Mouse (Mus musculus): ENCODE data around the gene Pafah1b1. TPM values are rescaled to one million over a fixed set of nuclear protein-coding genes. Genes with fewer than 3 reads are reported as not detected.

Gene Pafah1b1
- total RNA-seq, 2 experiments from 2014 or later: 128 to 136 TPM

GRCm38 (mm10) chr11:74627481-74627880, 97.0 kb downstream of the Pafah1b1 start:
- DNase-seq (ENCODE audit: low spot score in 2 of 2): no peak

DNA sequence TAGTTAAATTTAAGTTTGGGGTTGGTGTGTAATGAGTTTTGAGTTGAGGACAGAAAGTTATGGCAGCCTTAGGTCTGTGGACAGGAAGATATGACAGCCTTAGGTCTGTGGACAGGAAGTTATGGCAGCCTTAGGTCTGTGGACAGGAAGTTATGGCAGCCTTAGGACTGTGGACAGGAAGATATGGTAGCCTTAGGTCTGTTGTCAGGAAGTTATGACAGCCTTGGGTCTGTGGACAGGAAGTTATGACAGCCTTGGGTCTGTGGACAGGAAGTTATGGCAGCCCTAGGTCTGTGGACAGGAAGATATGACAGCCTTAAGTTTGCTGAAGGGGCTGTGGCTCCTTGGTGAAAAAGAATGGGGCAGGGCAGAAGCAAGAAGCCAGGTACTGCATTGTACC, 99.1 kb downstream of the Pafah1b1 start:
- DNase-seq (ENCODE audit: low spot score in 2 of 2): no peak

Other genes starting within 250 kb of the Pafah1b1 start
- gene Rap1gap2, start 113.8 kb downstream of the Pafah1b1 start, total RNA-seq (2021): 10 to 100 TPM; 16.9 to 18.0 TPM
- gene Ccdc92b, start 105.1 kb downstream of the Pafah1b1 start, total RNA-seq (2021): under 1 TPM; 0.41 to 0.49 TPM
- gene Cluh, start 75.2 kb downstream of the Pafah1b1 start, total RNA-seq (2021): 100 to 1,000 TPM in 1 of 2 experiments, 10 to 100 TPM in 1; 95.9 to 101 TPM
- gene Mettl16, start 46.2 kb upstream of the Pafah1b1 start, total RNA-seq (2021): 10 to 100 TPM; 10.5 to 14.6 TPM
- 10 to 100 TPM; 12.3 to 13.0 TPM for gene Mnt, start 106.2 kb upstream of the Pafah1b1 start, total RNA-seq (2021)
- gene Sgsm2, start 172.4 kb upstream of the Pafah1b1 start, total RNA-seq (2021): 10 to 100 TPM; 10.5 to 12.0 TPM
- gene Tsr1, start 173.4 kb upstream of the Pafah1b1 start, total RNA-seq (2021): 10 to 100 TPM; 28.6 to 30.4 TPM
- 10 to 100 TPM; 25.0 to 28.6 TPM for gene Smg6, start 201.2 kb upstream of the Pafah1b1 start, total RNA-seq (2021)
- gene Srr, start 201.3 kb upstream of the Pafah1b1 start, total RNA-seq (2021): 10 to 100 TPM; 29.9 to 32.9 TPM